Mouse (Mus musculus) lung, adult 2 months (tissue): ENCODE data around the gene Cyp27b1.

Experiments
- CTCF ChIP-seq: fragments of 200-500 bp; IDR thresholded peaks from 2 replicates; pipeline ENCODE4 v1.5.1; 2011; ENCODE audit warnings: mild to moderate bottlenecking, low read length, control low read depth; ENCODE audit not compliant: insufficient read depth
- POLR2A ChIP-seq: fragments of 200-500 bp; IDR thresholded peaks from 2 replicates; pipeline ENCODE4 v1.6.1; 2011; ENCODE audit warnings: low read depth, mild to moderate bottlenecking, control low read depth, low read length, borderline replicate concordance; ENCODE audit errors: extremely low read depth

DNA sequence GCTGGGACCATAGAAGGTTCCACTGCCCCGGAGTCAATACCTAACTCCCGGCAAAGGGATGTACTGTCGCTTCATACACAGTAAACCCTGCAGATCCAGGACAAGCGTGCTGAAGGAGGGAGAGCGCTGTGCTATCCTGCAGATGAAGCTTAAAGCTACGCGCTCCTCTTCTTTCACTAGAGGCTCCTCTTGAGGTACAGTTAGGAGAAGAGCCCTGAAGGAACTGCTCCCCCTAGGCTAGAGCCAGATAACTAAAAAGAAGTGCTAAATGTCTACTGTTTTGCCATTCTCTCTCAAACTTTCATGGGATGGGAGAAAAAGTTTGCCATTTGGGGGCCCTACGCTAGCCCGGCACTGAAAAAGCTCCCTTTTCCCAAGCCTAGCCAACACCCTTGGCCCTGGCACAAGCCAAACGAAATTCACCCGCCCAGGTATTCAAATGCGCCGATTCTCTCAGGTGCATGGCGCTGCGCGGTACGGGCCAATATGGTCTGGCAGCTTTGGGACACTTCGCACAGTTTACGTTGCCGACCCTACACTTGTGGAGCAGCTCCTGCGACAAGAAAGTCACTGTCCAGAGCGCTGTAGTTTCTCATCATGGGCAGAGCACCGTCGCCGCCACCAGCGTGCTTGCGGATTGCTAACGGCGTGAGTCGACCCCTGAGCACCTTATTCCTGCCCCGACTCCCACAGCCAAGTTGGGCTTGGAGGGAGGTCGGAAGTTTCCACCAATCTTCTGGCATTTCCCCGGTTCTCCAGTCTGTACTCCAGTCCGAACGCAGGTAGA is 751 bp downstream of the Cyp27b1 start:
- no peak for TF ChIP-seq CTCF
- TF ChIP-seq POLR2A = no peak
